Mouse (Mus musculus) hindbrain, postnatal 0 days (tissue): Measurements from ENCODE around the gene Syt9. TPM values are rescaled to one million over a fixed set of nuclear protein-coding genes. Genes with fewer than 3 reads are reported as not detected.
A peak's percentile ranks its signal among the peaks of the same experiment; 100 is the strongest.

Experiments
- ATAC-seq: fragments of 200-750 bp; cut with Nextera tagmentation; 2 replicates; pipeline ENCODE4 v1.8.0; 2017; ENCODE audit warnings: mild to moderate bottlenecking, moderate TSS enrichment, moderate library complexity
- DNase-seq: peaks from one replicate; pipeline ENCODE4 v3.0.0-alpha.2; 2015; ENCODE audit warnings: low spot score
- H3K27ac ChIP-seq: fragments of 300-500 bp; sonication (generic); 2 replicates; pipeline ENCODE4 v1.5.1; 2014; ENCODE audit warnings: mild to moderate bottlenecking
- H3K27me3 ChIP-seq: fragments of 300-500 bp; sonication (generic); 2 replicates; pipeline ENCODE4 v1.6.1; 2014; ENCODE audit warnings: low read length, mixed read lengths; ENCODE audit not compliant: insufficient read depth
- H3K36me3 ChIP-seq: fragments of 300-500 bp; sonication (generic); 2 replicates; pipeline ENCODE4 v1.6.1; 2014; ENCODE audit warnings: low read length, mixed read lengths; ENCODE audit not compliant: insufficient read depth
- H3K4me1 ChIP-seq: fragments of 300-500 bp; sonication (generic); 2 replicates; pipeline ENCODE4 v1.6.1; 2014; ENCODE audit warnings: antibody characterized with exemption, low read length, mixed read lengths; ENCODE audit not compliant: insufficient read depth
- H3K4me2 ChIP-seq: fragments of 300-500 bp; sonication (generic); 2 replicates; pipeline ENCODE4 v1.6.1; 2014; ENCODE audit warnings: low read depth, mild to moderate bottlenecking, low read length, moderate library complexity, mixed read lengths
- H3K4me3 ChIP-seq: fragments of 300-500 bp; sonication (generic); 2 replicates; pipeline ENCODE4 v1.5.1; 2014; ENCODE audit warnings: low read length
- H3K9ac ChIP-seq: fragments of 300-500 bp; sonication (generic); replicated peaks from 2 replicates; pipeline ENCODE4 v1.6.1; 2014; ENCODE audit warnings: mild to moderate bottlenecking, low read length, moderate library complexity, mixed read lengths
- H3K9me3 ChIP-seq: fragments of 300-500 bp; sonication (generic); 2 replicates; pipeline ENCODE4 v1.6.1; 2016; ENCODE audit warnings: low read length, mixed read lengths
- CTCF ChIP-seq: IDR thresholded peaks from 2 replicates; pipeline ENCODE4 v1.5.1; 2016; ENCODE audit warnings: antibody characterized with exemption, control low read depth, low read depth
- WGBS: fragments of 180-500 bp; shearing (Covaris S2); extraction: QIAGEN DNeasy Blood & Tissue Kit; methylation state at CpG from one replicate; pipeline ENCODE4 v1.1.7; 2014; 5-methylcytosine and 5-hydroxymethylcytosine counted together
- polyA plus RNA-seq: library from polyadenylated mRNA; unstranded; fragments of >200 nt; fragmentation: Nextera tagmentation; extraction: Ambion mirVana; gene quantifications from 2 replicates; pipeline ENCODE4 v1.2.1, GENCODE M21; 2015
- total RNA-seq: library from RNA; depleted of rRNA; stranded (reverse); fragments of >200 nt; gene quantifications from 2 replicates; pipeline ENCODE4 v1.2.3, GENCODE M21; 2014

Gene Syt9
- total and polyA plus RNA-seq, 2 experiments from 2014 or later, result 12.4 to 30.0 TPM

DNA sequence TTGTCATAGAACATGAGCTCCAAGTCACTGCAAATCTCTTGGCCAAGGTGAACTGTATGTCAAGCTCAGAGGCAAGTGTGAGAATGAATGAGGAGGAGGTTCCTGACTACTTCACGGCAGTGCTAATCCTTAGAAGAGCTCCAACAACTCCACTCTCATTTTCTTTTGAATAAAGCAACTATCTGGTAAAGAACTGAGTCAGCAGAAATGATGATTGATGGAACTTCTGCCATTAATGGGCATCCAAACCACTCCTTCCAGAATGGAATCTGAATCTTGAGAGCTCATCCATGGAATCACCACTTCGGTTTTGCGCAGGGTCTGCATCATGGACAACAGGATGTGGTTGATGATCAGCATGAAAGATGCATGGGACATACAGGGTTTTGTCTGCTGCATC lies 8.4 kb upstream of the Syt9 start:
- Histone ChIP-seq H3K4me2 (no peak overlapping the region), H3K36me3 (no peaks in the 10 kb centered on the region), H3K27me3 (no peaks in the 10 kb centered on the region), H3K4me1 (no peaks in the 10 kb centered on the region), H3K27ac (no peak overlapping the region), H3K9me3 (no peaks in the 10 kb centered on the region), H3K9ac (no peak overlapping the region), H3K4me3 (no peak overlapping the region)
- WGBS, result 88% methylated on average over 3 of the region's 3 CpGs
- no peak for TF ChIP-seq CTCF
- ATAC-seq, result no peak
- no peak for DNase-seq

DNA sequence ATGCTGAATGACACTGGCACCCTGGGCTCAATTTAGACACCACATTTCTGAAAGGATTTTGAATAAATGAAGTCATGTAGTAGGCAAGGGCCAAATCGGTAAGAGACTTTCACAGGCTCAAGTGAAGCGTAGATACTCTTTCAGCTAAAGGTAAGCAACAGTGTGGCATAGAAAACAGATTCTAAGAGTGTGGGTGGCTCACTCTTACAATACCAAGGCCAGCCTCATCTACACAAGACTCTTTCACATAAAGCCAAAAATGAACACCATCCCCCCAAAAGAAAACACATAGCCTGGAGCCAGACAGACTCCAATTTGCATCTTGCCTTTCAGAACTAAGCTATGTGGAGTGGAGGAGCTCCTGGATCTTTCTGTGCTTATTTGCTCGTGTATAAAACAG lies 7.9 kb upstream of the Syt9 start:
- Histone ChIP-seq H3K4me1 (no peaks in the 10 kb centered on the region), H3K36me3 (no peaks in the 10 kb centered on the region), H3K27ac (no peak overlapping the region), H3K9ac (no peak overlapping the region), H3K27me3 (no peaks in the 10 kb centered on the region), H3K4me3 (no peak overlapping the region), H3K9me3 (no peaks in the 10 kb centered on the region), H3K4me2 (no peak overlapping the region)
- ATAC-seq, result no peak
- 75% methylated on average over 3 of the region's 3 CpGs for WGBS
- DNase-seq, result no peak
- no peak for TF ChIP-seq CTCF

DNA sequence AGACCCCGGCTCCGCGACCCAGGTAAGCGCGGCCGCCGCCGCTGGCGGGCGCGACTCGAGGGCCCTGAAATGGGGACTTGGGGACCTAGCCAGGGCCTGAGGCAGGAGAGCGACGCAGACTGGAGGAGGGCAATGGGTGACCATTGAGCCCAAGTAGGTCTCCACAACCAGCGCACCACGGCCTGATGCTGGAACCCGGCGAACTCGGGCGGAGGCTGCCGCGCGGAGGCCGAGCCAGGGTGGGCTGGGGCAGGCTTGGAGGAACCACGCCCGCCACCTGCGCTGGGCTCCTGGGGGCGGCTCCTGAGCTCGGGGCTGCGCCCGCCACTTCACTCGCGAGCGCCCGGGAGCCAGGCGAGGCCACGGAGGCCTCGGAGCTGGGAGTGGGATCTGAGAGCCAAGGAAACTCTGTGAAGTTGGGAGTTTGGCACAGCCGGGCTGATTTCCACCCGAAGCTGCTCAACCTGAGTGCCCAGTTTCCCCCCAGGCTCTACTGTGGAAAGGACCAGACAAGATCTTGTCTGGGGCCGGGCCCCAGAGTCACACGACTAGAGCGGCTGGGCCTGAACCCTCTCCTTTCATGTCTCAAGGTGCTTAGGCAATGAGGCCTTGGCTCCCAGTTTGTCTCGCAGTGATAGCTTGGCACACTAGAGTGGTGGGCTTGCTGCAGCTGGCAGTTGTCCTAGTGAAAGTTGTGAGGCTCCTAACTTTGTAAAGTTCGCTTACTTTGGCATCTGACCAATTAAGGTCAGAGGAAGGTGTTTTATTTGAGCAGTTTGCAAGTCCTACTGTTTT lies 795 bp downstream of the Syt9 start:
- ATAC-seq, result peak; percentile 75

DNA sequence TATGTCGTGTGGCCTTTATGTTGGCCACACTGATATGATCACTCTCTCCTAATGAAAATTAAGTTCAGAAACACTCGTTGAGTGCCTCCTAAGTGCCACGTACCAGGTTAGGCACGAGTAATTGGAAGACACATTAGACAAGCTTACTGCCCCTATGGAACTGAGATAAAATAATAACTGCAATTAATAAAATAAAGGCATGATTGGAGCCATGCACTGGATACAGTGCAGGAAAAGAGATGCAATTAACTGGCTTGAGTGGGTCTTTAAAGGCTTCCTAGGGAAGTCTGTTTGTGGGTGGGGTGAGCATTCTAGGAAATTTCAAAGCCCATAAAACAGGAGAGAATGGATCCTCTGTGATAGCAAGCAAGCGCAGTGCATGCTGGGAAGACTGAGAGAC lies 10.0 kb downstream of the Syt9 start:
- no peaks in the 10 kb centered on the region for H3K4me1 ChIP-seq
- H3K9ac ChIP-seq, result no peak overlapping the region
- H3K4me2 ChIP-seq, result no peak overlapping the region
- H3K9me3 ChIP-seq, result no peaks in the 10 kb centered on the region
- H3K4me3 ChIP-seq, result no peak overlapping the region
- WGBS, result 82% methylated on average over 5 of the region's 5 CpGs
- no peak for TF ChIP-seq CTCF
- no peaks in the 10 kb centered on the region for H3K27me3 ChIP-seq
- H3K27ac ChIP-seq, result no peak overlapping the region
- DNase-seq (no peak), ATAC-seq (no peak)
- H3K36me3 ChIP-seq, result no peaks in the 10 kb centered on the region

More for the DNA sequence above, 795 bp downstream of the Syt9 start:
- no peaks in the 10 kb centered on the region for H3K36me3 ChIP-seq
- TF ChIP-seq CTCF, result no peak
- H3K27me3 ChIP-seq, result 0 out of 2 replicates have a peak, but pooled peaks cover 7% of the 10 kb centered on the region
- 2% methylated on average over 45 of the region's 45 CpGs for WGBS
- peak; percentile 20 for DNase-seq
- peak overlapping the region; percentile 91 for H3K4me2 ChIP-seq
- peak overlapping the region; percentile 56; the same call in 1 of the 2 replicates for H3K27ac ChIP-seq
- H3K9me3 ChIP-seq, result no peaks in the 10 kb centered on the region
- H3K4me3 ChIP-seq, result peak overlapping the region; percentile 82
- H3K9ac ChIP-seq, result peak overlapping the region; percentile 68
- no peaks in the 10 kb centered on the region for H3K4me1 ChIP-seq

DNA sequence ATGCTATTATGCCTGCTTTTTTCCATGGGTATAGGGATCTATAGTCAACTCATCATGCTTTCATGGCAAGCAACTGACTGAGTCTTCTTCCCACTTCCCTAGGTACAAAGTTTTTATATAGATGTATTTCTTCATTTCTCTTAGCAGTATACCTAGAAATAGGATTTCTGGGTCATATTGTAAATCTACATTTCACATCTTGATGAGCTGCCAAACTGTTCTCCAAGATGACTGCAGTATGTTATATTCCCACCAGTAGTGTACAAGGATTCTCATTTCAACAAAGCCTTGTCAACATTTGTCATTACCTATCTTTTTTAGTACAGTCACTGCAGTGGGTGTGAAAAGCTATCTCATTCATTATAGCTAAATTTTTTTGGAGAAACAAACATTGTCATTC lies 19.1 kb downstream of the Syt9 start:
- no peak overlapping the region for H3K4me3 ChIP-seq
- no peak overlapping the region for H3K4me2 ChIP-seq
- H3K36me3 ChIP-seq, result no peaks in the 10 kb centered on the region
- no peaks in the 10 kb centered on the region for H3K27me3 ChIP-seq
- H3K9ac ChIP-seq, result no peak overlapping the region
- TF ChIP-seq CTCF, result no peak
- no peaks in the 10 kb centered on the region for H3K9me3 ChIP-seq
- DNase-seq (no peak), ATAC-seq (no peak)
- H3K27ac ChIP-seq, result no peak overlapping the region
- no peaks in the 10 kb centered on the region for H3K4me1 ChIP-seq

DNA sequence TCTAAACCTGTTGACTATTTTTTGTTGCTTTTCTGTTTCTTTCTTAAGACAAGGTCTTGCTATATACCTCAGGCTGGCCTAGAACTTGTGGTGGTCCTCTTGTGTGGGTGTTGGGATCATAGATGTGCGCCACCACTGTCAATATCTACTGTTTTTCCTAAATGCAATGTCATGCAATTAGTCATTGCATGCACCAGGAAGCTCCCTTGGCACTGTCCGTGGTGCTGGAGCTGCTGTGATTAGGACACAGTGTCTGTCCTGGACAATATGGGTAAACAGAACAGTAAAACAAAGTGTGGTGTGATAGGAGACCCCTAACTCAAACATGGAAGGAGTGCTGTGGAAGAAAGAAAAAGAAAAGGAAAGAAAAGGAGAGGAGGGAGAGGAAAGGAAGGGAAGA lies 22.2 kb downstream of the Syt9 start:
- H3K4me1 ChIP-seq, result no peaks in the 10 kb centered on the region
- H3K27ac ChIP-seq, result no peak overlapping the region
- no peak overlapping the region for H3K4me3 ChIP-seq
- H3K27me3 ChIP-seq, result no peaks in the 10 kb centered on the region
- H3K36me3 ChIP-seq, result no peaks in the 10 kb centered on the region
- H3K9me3 ChIP-seq, result no peaks in the 10 kb centered on the region
- DNase-seq, result no peak
- H3K9ac ChIP-seq, result no peak overlapping the region
- H3K4me2 ChIP-seq, result no peak overlapping the region
- ATAC-seq, result no peak
- no peak for TF ChIP-seq CTCF
- WGBS, result 70% methylated on average over 2 of the region's 2 CpGs
